Mouse (Mus musculus) thymus, postnatal 14 days (tissue): ENCODE data around the gene Gm10273.

Source experiments
- DNase-seq: peaks from one replicate; pipeline ENCODE4 v3.0.0; 2021

The Gm10273 gene

DNA sequence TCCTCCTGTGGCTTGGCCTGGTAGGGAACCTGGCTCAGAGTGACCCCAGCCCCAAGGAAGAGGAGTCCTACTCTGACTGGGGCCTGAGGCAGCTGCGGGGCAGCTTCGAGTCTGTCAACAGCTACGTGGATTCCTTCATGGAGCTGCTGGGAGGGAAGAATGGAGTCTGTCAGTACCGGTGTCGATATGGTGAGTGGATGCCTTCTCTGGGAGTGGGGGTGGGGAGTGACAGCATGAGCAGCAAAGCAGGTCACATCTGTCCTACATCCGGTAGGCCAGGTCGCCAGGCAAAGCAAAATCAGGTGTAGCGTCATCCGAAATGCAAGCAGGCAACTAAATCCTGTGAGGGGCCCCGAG lies 8.3 kb downstream of the Gm10273 start:
- DNase-seq: no peak

DNA sequence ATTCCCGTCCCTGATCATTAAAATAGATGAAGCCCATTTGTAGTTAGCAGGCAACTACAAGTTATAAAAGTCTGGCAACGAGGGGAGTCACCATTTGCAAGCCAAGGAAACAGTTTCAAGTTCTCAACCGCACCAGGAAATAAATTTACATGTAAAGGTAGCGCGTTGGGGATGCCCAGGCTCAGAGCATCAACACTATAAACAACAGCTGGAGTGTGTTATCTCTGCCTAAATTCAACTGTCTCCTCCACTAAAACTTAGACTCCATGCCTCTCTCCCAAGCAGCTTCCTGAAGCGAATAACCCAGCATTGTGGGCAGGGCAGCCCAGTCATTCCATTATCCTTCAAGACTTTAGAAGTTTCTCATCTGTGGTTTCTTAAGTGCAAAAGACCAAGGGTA lies 13.1 kb downstream of the Gm10273 start:
- no peak for DNase-seq

DNA sequence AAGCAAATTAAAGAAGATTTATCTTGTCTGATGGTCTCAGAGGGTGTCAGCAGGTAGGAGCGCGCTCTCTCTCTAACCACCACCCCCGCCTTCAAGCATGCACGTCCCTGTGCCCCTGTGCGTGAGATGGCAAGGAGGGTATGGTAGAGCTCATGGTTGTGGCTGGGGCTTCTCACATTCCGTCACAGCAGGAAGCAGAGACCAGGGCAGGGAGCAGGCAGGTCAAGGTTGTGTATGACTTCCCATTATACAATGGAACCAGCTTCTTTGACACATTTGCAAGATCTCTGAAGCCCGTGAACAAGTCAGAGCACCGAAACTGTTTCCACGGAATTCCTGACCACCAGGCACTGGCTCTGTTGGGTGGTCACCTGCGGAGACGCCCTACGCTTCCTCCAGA lies 14.8 kb downstream of the Gm10273 start:
- no peak for DNase-seq

DNA sequence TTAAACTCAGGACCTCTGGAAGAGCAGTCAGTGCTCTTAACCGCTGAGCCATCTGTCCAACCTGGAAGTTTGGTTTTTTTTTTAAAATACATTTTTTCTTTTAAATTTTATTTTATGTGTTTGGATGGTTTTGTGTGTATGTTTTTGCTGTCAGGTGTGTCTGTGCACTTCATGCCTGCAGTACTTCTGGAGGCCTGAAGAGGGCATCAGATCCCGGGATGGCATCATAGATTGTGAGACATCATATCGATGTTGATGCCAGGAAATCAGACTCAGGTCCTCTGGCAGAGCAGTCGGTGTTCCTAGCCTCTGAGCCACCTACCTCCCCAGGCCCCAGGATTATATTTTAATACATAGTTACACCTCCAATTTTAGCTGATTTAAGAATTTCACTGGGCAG lies 18.3 kb downstream of the Gm10273 start:
- no peak for DNase-seq

DNA sequence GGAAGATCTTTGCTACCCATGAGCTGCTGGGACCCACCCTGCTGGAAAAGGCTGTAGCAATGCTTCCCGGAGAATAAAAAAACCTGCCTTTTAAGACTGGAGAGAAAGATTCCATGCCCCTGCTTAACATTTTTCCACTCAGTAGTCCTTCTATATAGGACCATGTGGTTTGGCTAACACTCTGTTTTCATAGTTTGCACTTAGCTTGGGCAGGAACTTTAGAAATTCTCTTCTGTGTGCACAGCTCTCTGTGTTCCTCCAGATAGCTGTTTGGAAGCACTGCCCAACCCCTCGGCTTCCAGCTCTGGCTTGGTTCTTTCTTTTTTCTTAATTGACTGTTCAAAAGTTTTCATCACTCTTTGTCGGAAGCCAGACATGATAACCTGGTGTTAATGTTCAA lies 21.2 kb downstream of the Gm10273 start:
- no peak for DNase-seq

DNA sequence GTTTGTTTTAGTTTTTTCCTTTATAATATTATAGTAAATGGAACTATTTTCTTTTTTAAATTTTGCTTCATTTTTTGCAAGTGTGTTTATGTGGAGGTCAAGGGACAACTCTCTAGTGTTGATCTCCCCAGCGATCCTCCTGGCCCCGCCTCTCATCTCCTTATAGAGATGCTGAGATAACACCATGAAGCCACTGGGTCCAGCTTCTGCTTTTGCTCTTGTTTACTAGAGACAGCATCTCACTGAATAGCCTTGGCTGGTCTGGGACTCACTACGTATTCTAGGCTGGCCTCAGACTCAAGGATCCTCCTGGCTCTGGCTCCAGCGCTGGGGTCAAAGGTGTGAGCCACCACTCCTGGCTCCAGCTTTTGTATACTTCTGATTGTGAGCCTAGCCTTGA lies 24.1 kb downstream of the Gm10273 start:
- DNase-seq: no peak

DNA sequence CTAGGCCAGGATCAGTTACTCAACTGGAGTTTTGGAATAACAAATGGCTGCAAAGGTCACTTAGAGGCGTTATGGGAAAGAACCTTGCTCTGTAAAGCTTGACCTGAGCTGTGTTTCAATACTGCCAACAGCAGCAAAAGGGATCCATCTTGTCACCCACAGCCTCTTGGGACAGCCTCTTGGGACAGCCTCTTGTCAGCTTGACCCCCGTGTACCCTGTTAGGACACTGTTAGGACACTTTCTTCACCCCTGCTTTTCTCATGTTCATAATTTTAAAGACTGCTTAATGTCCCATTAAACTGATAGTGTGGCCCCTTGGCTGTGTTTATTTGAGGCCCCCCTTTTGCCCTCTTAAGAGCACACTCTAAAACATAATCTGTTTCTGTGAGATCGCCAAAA lies 29.0 kb downstream of the Gm10273 start:
- no peak for DNase-seq

DNA sequence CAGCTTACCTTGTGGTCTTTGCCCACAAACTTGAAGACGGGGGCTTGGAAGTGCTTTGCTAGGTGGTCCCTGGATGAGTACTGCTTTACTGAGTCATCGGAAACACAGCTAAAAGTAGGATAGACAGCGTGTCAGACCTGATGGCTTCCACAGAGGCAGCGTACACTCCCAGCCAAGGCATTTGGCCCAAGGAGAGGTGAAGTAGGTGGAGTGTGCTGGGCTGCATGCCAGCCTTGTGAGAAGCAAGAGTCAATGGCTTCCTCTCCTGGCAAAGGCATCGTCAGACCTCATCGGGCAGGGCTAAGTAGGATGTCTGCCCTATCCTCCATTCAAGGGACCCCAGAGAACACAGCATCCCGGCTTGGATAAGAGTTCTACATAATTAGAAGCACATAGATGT lies 29.9 kb downstream of the Gm10273 start:
- DNase-seq: no peak

DNA sequence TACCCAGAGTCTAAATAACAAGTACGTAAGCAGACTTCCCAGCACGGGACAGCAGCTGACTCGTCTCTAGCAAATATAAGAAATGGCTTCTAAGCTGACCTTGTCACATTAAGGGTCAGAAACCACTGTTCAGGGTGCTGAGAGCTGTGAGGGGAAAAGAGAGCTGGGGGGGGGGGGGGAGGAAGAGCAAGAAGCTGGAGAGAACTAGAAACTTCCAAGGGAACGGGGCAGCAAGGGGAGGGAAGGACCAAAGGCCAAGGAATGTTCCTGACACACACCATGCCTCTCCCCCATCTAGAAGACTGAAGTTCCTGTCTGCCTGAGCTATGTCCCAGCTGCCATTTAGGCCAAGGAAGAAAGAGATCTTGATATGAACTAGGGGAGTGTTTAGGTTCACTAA lies 30.9 kb downstream of the Gm10273 start:
- no peak for DNase-seq

DNA sequence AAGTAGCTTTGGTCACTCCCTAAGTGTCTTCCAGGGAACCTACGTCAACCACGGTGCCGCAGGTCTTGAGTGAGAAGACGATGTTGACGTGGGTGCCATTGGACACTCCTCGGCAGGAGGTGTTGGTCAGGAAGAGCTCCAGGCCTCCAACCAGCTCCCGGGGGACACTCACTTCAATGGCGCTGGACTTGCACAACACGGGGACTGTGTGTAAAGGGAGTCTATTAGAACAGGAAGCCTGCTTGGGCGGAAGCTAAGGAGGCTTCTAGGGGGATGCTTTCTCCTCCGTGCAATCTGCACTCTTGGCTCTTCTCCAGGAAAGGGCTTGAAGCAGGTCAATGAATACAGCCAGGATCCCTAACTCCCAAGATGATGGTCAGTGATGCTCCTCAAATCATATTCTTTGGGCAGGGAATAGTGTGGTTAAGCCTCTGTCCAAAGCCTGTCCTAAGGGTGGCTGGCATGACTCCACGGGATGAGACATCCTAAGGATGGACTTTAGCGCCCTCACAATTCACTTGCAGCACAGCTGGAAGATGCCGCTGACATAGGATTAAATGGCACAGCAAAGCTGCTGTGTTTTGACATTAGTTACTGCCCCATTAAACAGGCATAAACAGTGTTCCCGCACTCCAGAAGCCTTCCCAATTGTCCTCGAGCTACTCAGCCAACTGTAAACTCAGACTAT lies 34.2 kb downstream of the Gm10273 start:
- no peak for DNase-seq

DNA sequence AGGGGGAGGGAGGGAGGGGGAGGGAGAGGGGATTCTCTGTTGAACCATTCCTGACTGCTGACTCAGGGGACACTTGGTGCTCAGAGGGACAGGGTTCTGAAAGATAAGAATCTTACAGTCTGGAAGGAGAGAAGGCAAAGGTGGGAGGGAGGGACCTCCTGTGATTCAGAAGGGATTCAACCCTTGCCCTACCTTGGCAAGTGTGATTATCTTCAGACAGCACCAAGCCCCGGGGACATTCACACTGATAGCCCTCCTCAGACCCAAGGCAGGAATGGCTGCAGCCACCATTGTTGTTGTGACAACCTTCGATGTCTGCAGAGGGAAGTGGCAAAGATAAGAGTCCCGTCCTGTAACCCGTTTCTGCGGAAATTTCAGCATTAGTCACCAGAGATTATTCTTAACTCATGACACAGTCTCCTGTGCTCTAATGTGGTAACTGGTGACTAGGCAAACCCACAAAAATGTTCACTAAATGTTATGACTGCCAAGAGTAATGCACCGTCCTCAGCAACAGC lies 35.3 kb downstream of the Gm10273 start:
- DNase-seq: no peak

DNA sequence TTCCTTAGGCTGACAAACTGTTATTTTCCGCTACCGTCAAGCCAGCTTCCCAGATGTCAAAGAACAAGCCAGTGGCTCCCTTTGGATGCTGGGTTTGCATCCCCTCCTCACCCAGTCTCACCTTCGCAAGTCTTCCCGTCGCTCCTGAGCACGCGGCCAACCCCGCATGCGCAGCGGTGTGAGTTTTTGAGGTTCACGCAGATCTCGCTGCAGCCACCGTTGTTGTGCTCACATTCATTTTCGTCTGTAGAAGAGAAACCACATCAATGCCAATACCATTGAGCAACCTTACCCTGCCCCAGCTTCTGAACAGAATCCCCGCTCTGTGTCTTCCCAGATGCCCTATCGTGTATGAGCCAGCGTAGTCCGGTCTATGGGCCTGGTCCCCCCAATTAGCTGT lies 40.3 kb downstream of the Gm10273 start:
- no peak for DNase-seq

DNA sequence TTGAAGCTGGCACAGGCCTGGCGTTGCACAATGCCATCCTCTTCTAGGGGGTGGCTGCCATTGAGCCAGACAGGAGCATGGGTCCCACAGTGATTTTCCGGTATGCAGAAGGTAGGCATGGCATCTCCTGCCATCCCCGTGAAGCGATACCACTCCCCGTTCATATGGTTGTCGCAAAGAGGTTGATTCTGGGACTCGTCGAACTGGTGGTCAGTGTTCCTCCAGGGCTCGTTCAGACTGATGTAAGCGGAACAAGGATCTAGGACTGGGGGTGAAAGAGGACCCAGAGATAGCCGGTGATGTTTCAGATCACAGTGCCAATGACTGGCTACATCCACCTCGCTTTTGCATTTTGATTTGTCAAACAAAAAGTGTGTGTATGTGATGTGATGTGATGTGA lies 43.2 kb downstream of the Gm10273 start:
- no peak for DNase-seq

DNA sequence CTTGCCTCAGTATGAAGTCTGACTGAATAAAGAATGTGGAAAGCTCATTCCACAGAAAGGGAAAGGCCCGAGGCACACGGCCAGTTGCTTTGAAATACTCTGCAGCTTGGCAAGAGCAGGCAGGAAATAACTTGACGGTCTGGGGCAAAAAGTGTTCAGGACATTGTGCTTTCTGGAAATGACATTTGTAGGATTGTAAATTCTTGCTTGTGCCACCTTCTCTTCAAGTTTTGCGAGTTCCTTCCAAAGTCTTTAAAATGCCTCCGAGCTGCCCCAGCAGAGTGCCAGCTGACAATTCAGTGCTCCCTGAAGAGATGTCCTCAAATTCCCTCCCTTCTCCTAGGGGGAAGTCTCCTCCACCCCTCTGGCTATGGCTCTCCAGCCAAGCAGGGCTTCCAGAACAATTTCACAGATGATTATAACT lies 44.1 kb downstream of the Gm10273 start:
- DNase-seq: no peak

DNA sequence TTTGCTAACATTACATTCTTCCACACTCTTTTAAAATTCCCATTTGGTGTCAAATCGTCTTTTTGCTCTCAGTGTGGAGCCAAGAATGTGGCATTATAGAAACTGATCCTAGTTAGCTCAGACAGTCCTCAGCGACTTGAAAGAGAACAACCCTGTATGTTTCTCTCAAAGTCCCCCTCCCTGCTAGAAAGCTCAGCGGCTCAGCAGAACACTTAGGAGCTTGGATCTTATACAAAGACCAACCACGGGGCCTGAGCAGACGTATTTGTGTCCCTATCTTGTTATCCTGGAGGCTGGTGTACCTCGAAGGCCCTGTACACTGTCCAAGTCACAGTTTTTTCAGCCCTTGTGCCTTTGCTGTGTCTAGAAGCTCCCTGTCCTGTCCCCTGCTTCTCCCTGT lies 44.7 kb downstream of the Gm10273 start:
- DNase-seq: no peak

DNA sequence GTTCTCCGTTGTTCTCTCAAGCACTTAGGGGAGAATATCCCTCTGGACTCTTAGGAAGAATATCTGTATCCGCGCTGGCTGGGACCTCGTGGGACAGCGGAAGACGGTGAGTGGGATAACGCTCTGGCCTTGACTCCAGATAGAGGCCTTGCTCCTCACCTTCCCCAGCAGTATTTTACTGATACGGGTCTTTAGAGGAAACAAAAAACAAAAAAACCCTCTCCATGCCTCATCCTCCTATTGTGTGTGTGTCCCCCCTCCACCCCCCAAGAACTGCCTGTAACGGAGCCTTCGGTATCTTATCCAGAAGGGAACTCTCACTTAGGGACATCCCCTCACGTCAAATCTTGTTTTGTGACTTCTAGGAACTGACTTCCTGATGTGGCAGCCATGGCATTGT lies 46.3 kb downstream of the Gm10273 start, which contains the start of gene Oit3:
Gene Oit3 (minus strand): TSS at position 44 of the 400 bp plus-strand sequence.
- DNase-seq: no peak

DNA sequence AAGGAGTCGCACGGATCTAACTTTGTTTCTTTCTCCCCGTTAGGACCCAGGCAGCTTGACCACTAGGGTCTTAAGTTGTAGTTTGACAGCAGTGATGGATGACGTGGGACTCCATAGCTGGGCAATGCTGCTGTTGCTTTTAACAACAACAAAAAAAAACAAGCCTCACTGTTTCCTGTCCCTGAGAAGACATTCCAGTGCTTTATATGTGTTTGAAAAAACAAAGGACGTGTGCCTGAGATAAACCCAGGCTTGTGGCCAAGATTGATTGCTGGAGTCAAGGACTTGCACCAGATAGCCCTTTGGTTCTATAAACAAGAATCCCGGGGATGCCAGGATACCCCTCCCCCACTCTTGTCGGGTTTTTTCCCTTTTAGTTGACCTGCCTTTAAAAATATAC lies 47.8 kb downstream of the Gm10273 start:
- no peak for DNase-seq

DNA sequence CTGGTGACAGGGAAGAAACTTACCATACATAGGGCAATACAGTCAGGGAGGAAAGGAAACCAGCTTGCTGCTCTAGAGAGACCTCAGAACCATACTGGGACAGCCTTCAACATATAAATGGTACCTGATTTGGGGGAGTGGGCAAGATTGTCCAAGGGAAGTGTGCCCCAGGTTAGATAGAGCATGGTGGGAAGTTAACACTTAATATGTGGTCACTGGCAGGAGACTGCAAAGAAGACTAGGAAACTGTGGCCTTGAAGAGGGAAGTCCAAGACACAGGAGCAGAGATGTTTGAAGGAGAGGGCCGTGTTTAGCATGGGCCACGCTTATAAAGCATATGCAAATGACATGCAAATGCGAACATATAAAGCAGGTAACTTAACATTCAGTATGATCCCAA lies 48.7 kb downstream of the Gm10273 start:
- no peak for DNase-seq

DNA sequence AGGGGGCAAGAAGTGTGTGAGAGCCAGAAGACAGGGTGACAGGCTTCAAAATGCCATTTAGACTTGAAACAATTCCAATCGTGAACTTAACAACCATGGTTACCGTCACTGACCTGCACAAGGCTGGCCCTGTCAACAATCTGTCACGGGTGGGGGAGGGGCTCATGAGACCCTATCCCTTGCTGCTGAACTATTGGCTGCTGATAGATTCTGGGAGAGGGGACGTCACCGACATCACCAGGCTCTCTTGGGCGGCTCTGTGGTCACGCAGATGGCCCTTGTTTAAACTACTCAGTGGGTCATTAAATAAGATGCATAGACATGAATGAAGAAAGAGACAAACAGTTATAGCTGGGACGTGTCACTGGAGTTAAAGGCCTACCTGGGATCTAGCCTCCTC lies 49.2 kb downstream of the Gm10273 start:
- no peak for DNase-seq
